8 mouse cellular contexts compared by ENCODE assay signal in the genomic region with DNA sequence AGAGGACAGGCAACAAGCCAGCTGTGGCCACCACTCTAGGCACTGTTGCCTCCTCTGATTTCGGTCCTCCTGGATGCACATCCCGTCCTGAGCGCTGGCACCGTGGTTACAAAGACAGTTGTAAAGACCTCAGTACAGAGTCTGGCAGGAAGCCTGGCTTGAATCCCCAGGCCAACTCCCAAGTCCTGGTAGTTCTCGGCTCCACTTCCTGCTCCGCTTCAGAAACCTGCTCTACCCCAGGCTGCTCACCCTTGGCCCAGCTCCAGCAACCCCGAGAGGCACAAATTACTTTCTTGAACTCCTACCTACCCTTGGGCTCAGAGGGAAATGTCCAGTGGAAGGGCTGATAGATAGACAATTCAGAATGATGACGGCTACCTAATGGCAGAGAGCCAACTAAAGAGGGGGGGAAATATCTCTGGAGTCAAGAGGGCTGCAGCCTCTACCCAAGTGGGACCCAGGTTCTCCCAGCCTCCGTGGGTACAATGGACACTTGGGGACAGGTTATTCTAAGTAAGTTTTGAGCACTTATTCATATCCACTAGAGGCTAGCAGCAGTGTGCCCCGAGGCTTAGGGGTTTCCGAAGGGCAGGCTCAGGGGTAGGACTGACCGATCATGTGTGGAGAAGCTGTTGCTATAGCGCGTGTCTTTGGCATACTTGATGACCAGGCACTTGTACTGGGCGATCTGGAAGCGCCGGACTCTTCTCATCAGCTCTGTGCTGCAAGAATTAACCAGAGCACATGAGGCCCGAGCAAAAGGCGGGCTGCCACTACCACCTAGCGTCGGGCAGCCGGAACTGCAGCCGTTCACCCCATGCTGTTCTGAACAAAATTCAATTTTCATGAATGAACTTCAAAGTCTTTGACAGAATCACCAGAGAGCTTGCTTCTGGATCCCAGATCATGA. TPM values are rescaled to one million over a fixed set of nuclear protein-coding genes. Genes with fewer than 3 reads are reported as not detected.
DNase-seq lines count a peak whose midpoint lies in the region; ATAC-seq and TF ChIP-seq lines count a peak whose summit lies in the region.

No protein-coding gene starts in this region.

- no peaks in the 10 kb centered on the region for H3K9me3 ChIP-seq in embryonic facial prominence, embryonic 14.5 days (ENCODE audit: control insufficient read depth, low read length)
- H3K9me3 ChIP-seq in kidney, embryonic 14.5 days (ENCODE audit: control insufficient read depth, low read length) = no peaks in the 10 kb centered on the region
- H3K9me3 ChIP-seq in limb, embryonic 15.5 days = no peaks in the 10 kb centered on the region
- H3K9me3 ChIP-seq in midbrain, postnatal 0 days (ENCODE audit: low read length) = no peaks in the 10 kb centered on the region

- H3K4me3 ChIP-seq in embryonic facial prominence, embryonic 14.5 days (ENCODE audit: low read depth, low read length) = peak overlapping the region; percentile 55
- peak overlapping the region; percentile 74 for H3K4me3 ChIP-seq in kidney, embryonic 14.5 days (ENCODE audit: low read length)
- H3K4me3 ChIP-seq in limb, embryonic 15.5 days = peak overlapping the region; percentile 57
- H3K4me3 ChIP-seq in midbrain, postnatal 0 days (ENCODE audit: low read depth, low read length) = no peak overlapping the region

- peaks cover 27% of the 10 kb centered on the region for H3K4me1 ChIP-seq in embryonic facial prominence, embryonic 14.5 days (ENCODE audit: control insufficient read depth, insufficient read depth, low read length)
- H3K4me1 ChIP-seq in kidney, embryonic 14.5 days (ENCODE audit: control insufficient read depth, insufficient read depth, low read length) = peaks cover 47% of the 10 kb centered on the region
- peaks cover 73% of the 10 kb centered on the region for H3K4me1 ChIP-seq in limb, embryonic 15.5 days
- 0 out of 2 replicates have a peak, but pooled peaks cover 4% of the 10 kb centered on the region for H3K4me1 ChIP-seq in midbrain, postnatal 0 days (ENCODE audit: insufficient read depth, low read length)

- ATAC-seq in embryonic facial prominence, embryonic 14.5 days (ENCODE audit: low read depth) = peak; percentile 64
- ATAC-seq in kidney, embryonic 14.5 days (ENCODE audit: low FRiP score, low TSS enrichment) = peak; percentile 65
- ATAC-seq in limb, embryonic 15.5 days (ENCODE audit: insufficient number of reproducible peaks, low FRiP score, low TSS enrichment, low read depth) = no peak
- ATAC-seq in midbrain, postnatal 0 days (ENCODE audit: low FRiP score) = peak; percentile 79

- peak; percentile 94 for DNase-seq in 3T3-L1 (ENCODE audit: low read depth, low spot score)
- peak; percentile 82 to 85 for DNase-seq in adrenal gland, postnatal 36 days
- DNase-seq in embryonic facial prominence, embryonic 14.5 days (ENCODE audit: low spot score) = peak; percentile 80
- DNase-seq in heart, adult 8-10 months (ENCODE audit: low spot score) = peak; percentile 81
- peak; percentile 84 for DNase-seq in midbrain, postnatal 0 days (ENCODE audit: low spot score)
- peak; percentile 68 to 82 for DNase-seq in spleen, postnatal 14 days (ENCODE audit: low spot score in 2 of 2)

- H3K4me2 ChIP-seq in embryonic facial prominence, embryonic 14.5 days (ENCODE audit: low read depth, low read length) = peak overlapping the region; percentile 85
- peak overlapping the region; percentile 87 for H3K4me2 ChIP-seq in kidney, embryonic 14.5 days (replicated peaks; ENCODE audit: low read depth, low read length)
- peak overlapping the region; percentile 92 for H3K4me2 ChIP-seq in limb, embryonic 15.5 days
- H3K4me2 ChIP-seq in midbrain, postnatal 0 days (ENCODE audit: low read depth, low read length, poor library complexity, severe bottlenecking) = peak overlapping the region; percentile 13; the same call in 1 of the 2 replicates

- TF ChIP-seq CTCF in midbrain, postnatal 0 days (IDR thresholded peaks at IDR 0.05) = peak; percentile 95

- H3K27me3 ChIP-seq in embryonic facial prominence, embryonic 14.5 days (replicated peaks; ENCODE audit: control insufficient read depth, insufficient read depth, low read length) = no peaks in the 10 kb centered on the region
- no peaks in the 10 kb centered on the region for H3K27me3 ChIP-seq in kidney, embryonic 14.5 days (ENCODE audit: control insufficient read depth, insufficient read depth, low read length)
- H3K27me3 ChIP-seq in limb, embryonic 15.5 days = no peaks in the 10 kb centered on the region
- no peaks in the 10 kb centered on the region for H3K27me3 ChIP-seq in midbrain, postnatal 0 days (ENCODE audit: insufficient read depth, low read length)

- H3K36me3 ChIP-seq in embryonic facial prominence, embryonic 14.5 days (ENCODE audit: control insufficient read depth, insufficient read depth, low read length) = peaks cover 28% of the 10 kb centered on the region
- peaks cover 43% of the 10 kb centered on the region for H3K36me3 ChIP-seq in kidney, embryonic 14.5 days (ENCODE audit: control insufficient read depth, insufficient read depth, low read length)
- peaks cover 24% of the 10 kb centered on the region for H3K36me3 ChIP-seq in limb, embryonic 15.5 days
- no peaks in the 10 kb centered on the region for H3K36me3 ChIP-seq in midbrain, postnatal 0 days (ENCODE audit: insufficient read depth, low read length)

- peak overlapping the region; percentile 88; the same call in 1 of the 2 replicates for H3K27ac ChIP-seq in embryonic facial prominence, embryonic 14.5 days (replicated peaks; ENCODE audit: low read depth, low read length)
- no peak overlapping the region; the same call in 1 of the 2 replicates for H3K27ac ChIP-seq in kidney, embryonic 14.5 days (ENCODE audit: low read depth, low read length)
- H3K27ac ChIP-seq in limb, embryonic 15.5 days = peak overlapping the region; percentile 92
- no peak overlapping the region for H3K27ac ChIP-seq in midbrain, postnatal 0 days (ENCODE audit: low read depth, low read length)

- H3K9ac ChIP-seq in embryonic facial prominence, embryonic 14.5 days (ENCODE audit: low read depth, low read length) = peak overlapping the region; percentile 78
- H3K9ac ChIP-seq in kidney, embryonic 14.5 days (ENCODE audit: low read depth, low read length) = peak overlapping the region; percentile 80
- H3K9ac ChIP-seq in limb, embryonic 15.5 days = peak overlapping the region; percentile 40
- no peak overlapping the region for H3K9ac ChIP-seq in midbrain, postnatal 0 days (replicated peaks; ENCODE audit: low read length, poor library complexity, severe bottlenecking)

- 13% methylated on average over 23 of the region's 23 CpGs for WGBS in embryonic facial prominence, embryonic 14.5 days
- 19% methylated on average over 23 of the region's 23 CpGs for WGBS in kidney, embryonic 14.5 days
- WGBS in limb, embryonic 15.5 days = 10% methylated on average over 23 of the region's 23 CpGs
- WGBS in midbrain, postnatal 0 days = 20% methylated on average over 23 of the region's 23 CpGs

RNA-seq across cellular contexts. Expression of a gene that starts 1.4 kb away (rescaled TPM):
- total RNA-seq in adrenal gland, postnatal 36 days (2021) = 1 to 10 TPM; 6.5 to 8.6 TPM
- 4.5 and 5.5 TPM in 2 replicates for polyA plus RNA-seq in embryonic facial prominence, embryonic 14.5 days (2014; fragmentation: Nextera tagmentation; extraction: Ambion mirVana)
- total RNA-seq in heart, adult 8-10 months (2022) = 1 to 10 TPM; 2.3 to 6.0 (median 4.9) TPM
- 3.6 and 4.1 TPM in 2 replicates for polyA plus RNA-seq in kidney, embryonic 14.5 days (2014; fragmentation: Nextera tagmentation; extraction: Ambion mirVana)
- 4.6 and 4.9 TPM in 2 replicates for polyA plus RNA-seq in limb, embryonic 15.5 days (2015; fragmentation: Nextera tagmentation; extraction: Ambion mirVana)
- total RNA-seq in midbrain, postnatal 0 days (2014; rRNA removed) = 5.1 and 11.1 TPM in 2 replicates
- 9.1 and 10.4 TPM in 2 replicates for polyA plus RNA-seq in midbrain, postnatal 0 days (2015; fragmentation: Nextera tagmentation; extraction: Ambion mirVana)

RNA-seq across cellular contexts. Expression of a gene that starts 1.6 kb away (rescaled TPM):
- 1 to 10 TPM; 7.9 to 8.8 TPM for total RNA-seq in adrenal gland, postnatal 36 days (2021)
- 108 and 119 TPM in 2 replicates for polyA plus RNA-seq in embryonic facial prominence, embryonic 14.5 days (2014; fragmentation: Nextera tagmentation; extraction: Ambion mirVana)
- 1 to 10 TPM in 3 of 4 experiments, under 1 TPM in 1; 0.78 to 3.2 (median 2.3) TPM for total RNA-seq in heart, adult 8-10 months (2022)
- 129 and 174 TPM in 2 replicates for polyA plus RNA-seq in kidney, embryonic 14.5 days (2014; fragmentation: Nextera tagmentation; extraction: Ambion mirVana)
- polyA plus RNA-seq in limb, embryonic 15.5 days (2015; fragmentation: Nextera tagmentation; extraction: Ambion mirVana) = 119 and 134 TPM in 2 replicates
- total RNA-seq in midbrain, postnatal 0 days (2014; rRNA removed) = 6.3 and 8.8 TPM in 2 replicates
- polyA plus RNA-seq in midbrain, postnatal 0 days (2015; fragmentation: Nextera tagmentation; extraction: Ambion mirVana) = 6.0 and 6.5 TPM in 2 replicates

RNA-seq across cellular contexts. Expression of a gene that starts 14.8 kb away (rescaled TPM):
- total RNA-seq in adrenal gland, postnatal 36 days (2021) = under 1 TPM; 0.50 to 0.63 TPM
- polyA plus RNA-seq in embryonic facial prominence, embryonic 14.5 days (2014; fragmentation: Nextera tagmentation; extraction: Ambion mirVana) = 0.25 and 0.86 TPM in 2 replicates
- total RNA-seq in heart, adult 8-10 months (2022) = 1 to 10 TPM in 2 of 4 experiments, under 1 TPM in 1, not detected in 1; 0.63 to 1.3 (median 1.2) TPM
- polyA plus RNA-seq in kidney, embryonic 14.5 days (2014; fragmentation: Nextera tagmentation; extraction: Ambion mirVana) = 0.58 and 0.59 TPM in 2 replicates
- polyA plus RNA-seq in limb, embryonic 15.5 days (2015; fragmentation: Nextera tagmentation; extraction: Ambion mirVana) = 0.50 and 0.71 TPM in 2 replicates
- total RNA-seq in midbrain, postnatal 0 days (2014; rRNA removed) = 2.4 TPM in 1 of 2 replicates, not detected in the other
- 1.2 and 2.7 TPM in 2 replicates for polyA plus RNA-seq in midbrain, postnatal 0 days (2015; fragmentation: Nextera tagmentation; extraction: Ambion mirVana)

RNA-seq across cellular contexts. Expression of a gene that starts 14.8 kb away (rescaled TPM):
- 10 to 100 TPM; 80.4 to 97.8 TPM for total RNA-seq in adrenal gland, postnatal 36 days (2021)
- polyA plus RNA-seq in embryonic facial prominence, embryonic 14.5 days (2014; fragmentation: Nextera tagmentation; extraction: Ambion mirVana) = 74.0 and 78.6 TPM in 2 replicates
- 100 to 1,000 TPM; 123 to 137 (median 131) TPM for total RNA-seq in heart, adult 8-10 months (2022)
- 75.1 and 85.7 TPM in 2 replicates for polyA plus RNA-seq in kidney, embryonic 14.5 days (2014; fragmentation: Nextera tagmentation; extraction: Ambion mirVana)
- polyA plus RNA-seq in limb, embryonic 15.5 days (2015; fragmentation: Nextera tagmentation; extraction: Ambion mirVana) = 74.0 and 85.6 TPM in 2 replicates
- total RNA-seq in midbrain, postnatal 0 days (2014; rRNA removed) = 18.8 and 25.3 TPM in 2 replicates
- 14.0 and 14.6 TPM in 2 replicates for polyA plus RNA-seq in midbrain, postnatal 0 days (2015; fragmentation: Nextera tagmentation; extraction: Ambion mirVana)

RNA-seq across cellular contexts. Expression of a gene that starts 24.7 kb away (rescaled TPM):
- total RNA-seq in adrenal gland, postnatal 36 days (2021) = 1 to 10 TPM; 5.0 to 5.4 TPM
- polyA plus RNA-seq in embryonic facial prominence, embryonic 14.5 days (2014; fragmentation: Nextera tagmentation; extraction: Ambion mirVana) = 229 and 265 TPM in 2 replicates
- total RNA-seq in heart, adult 8-10 months (2022) = under 1 TPM; 0.25 to 0.87 (median 0.67) TPM
- 350 and 420 TPM in 2 replicates for polyA plus RNA-seq in kidney, embryonic 14.5 days (2014; fragmentation: Nextera tagmentation; extraction: Ambion mirVana)
- polyA plus RNA-seq in limb, embryonic 15.5 days (2015; fragmentation: Nextera tagmentation; extraction: Ambion mirVana) = 240 and 254 TPM in 2 replicates
- total RNA-seq in midbrain, postnatal 0 days (2014; rRNA removed) = 3.2 and 6.0 TPM in 2 replicates
- polyA plus RNA-seq in midbrain, postnatal 0 days (2015; fragmentation: Nextera tagmentation; extraction: Ambion mirVana) = 13.1 and 13.2 TPM in 2 replicates

Comparison
In these comparisons a context has a peak if more than half of its experiments do, and no peak if none do; other contexts are left out.
1. H3K27ac ChIP-seq: peak in embryonic facial prominence, embryonic 14.5 days (single experiment) and limb, embryonic 15.5 days (single experiment); none in kidney, embryonic 14.5 days (single experiment) and midbrain, postnatal 0 days (single experiment).
2. H3K4me2 ChIP-seq: peak in every context shown above with its lines; median percentile 92 in limb, embryonic 15.5 days; 87 in kidney, embryonic 14.5 days; 85 in embryonic facial prominence, embryonic 14.5 days; 13 in midbrain, postnatal 0 days.
3. RNA of a gene that starts 1.6 kb away (polyA plus RNA-seq): 129 to 174 TPM in kidney, embryonic 14.5 days, 119 to 134 TPM in limb, embryonic 15.5 days and 108 to 119 TPM in embryonic facial prominence, embryonic 14.5 days; 6.0 to 6.5 TPM in midbrain, postnatal 0 days; every median in the first group is over 10 times any median in the second.
4. Peak in every context shown above with its lines, with median percentiles within 50 percentile points of each other: DNase-seq.